Mouse (Mus musculus) kidney, adult 18-20 months (tissue): ENCODE results near the gene Hist2h2bb.
"Not testable (repeated sequence)": the region's sequence is repeated elsewhere in the genome, so short reads cannot be mapped to it uniquely, and the experiment has no call there.

Experiments used
- DNase-seq: peaks from one replicate; pipeline ENCODE4 v3.0.0; 2021

The Hist2h2bb gene

GRCm38 (mm10) chr3:96266132-96266710 lies 3.3 kb upstream of the Hist2h2bb start:
- DNase-seq: no peak

- no peak for DNase-seq
Observed at GRCm38 (mm10) chr3:96267541-96267940, 2.0 kb upstream of the Hist2h2bb start.

GRCm38 (mm10) chr3:96268051-96268775 lies 1.3 kb upstream of the Hist2h2bb start, which contains the start of gene Hist2h3b:
Gene Hist2h3b, plus strand, starts transcription at chr3:96268654.
- DNase-seq: peak; percentile 81

- DNase-seq: peak; percentile 33
Observed at GRCm38 (mm10) chr3:96268776-96269378, 675 bp upstream of the Hist2h2bb start.

GRCm38 (mm10) chr3:96273591-96274465 lies 4.3 kb downstream of the Hist2h2bb start:
- no peak for DNase-seq

- no peak for DNase-seq
Observed at GRCm38 (mm10) chr3:96277428-96277799, 7.9 kb downstream of the Hist2h2bb start.

- DNase-seq: peak; percentile 85
Observed at GRCm38 (mm10) chr3:96277800-96278624, 8.5 kb downstream of the Hist2h2bb start.

GRCm38 (mm10) chr3:96280660-96281059 lies 11.1 kb downstream of the Hist2h2bb start:
- no peak for DNase-seq

- DNase-seq: no peak
Observed at GRCm38 (mm10) chr3:96284457-96284856, 14.9 kb downstream of the Hist2h2bb start.

GRCm38 (mm10) chr3:96287334-96287733 lies 17.8 kb downstream of the Hist2h2bb start:
- DNase-seq: not testable (repeated sequence)

- DNase-seq: no peak
Observed at GRCm38 (mm10) chr3:96289201-96289600, 19.6 kb downstream of the Hist2h2bb start.

- not testable (repeated sequence) for DNase-seq
Observed at GRCm38 (mm10) chr3:96290727-96291126, 21.2 kb downstream of the Hist2h2bb start.

- no peak for DNase-seq
Observed at GRCm38 (mm10) chr3:96292641-96293040, 23.1 kb downstream of the Hist2h2bb start.

- no peak for DNase-seq
Observed at GRCm38 (mm10) chr3:96293368-96293767, 23.8 kb downstream of the Hist2h2bb start.

- no peak for DNase-seq
Observed at GRCm38 (mm10) chr3:96293787-96294186, 24.2 kb downstream of the Hist2h2bb start, which contains the start of gene Fcgr1. Gene Fcgr1, minus strand, starts transcription at chr3:96293969.

- DNase-seq: no peak
Observed at GRCm38 (mm10) chr3:96298360-96298759, 28.8 kb downstream of the Hist2h2bb start.

- DNase-seq: no peak
Observed at GRCm38 (mm10) chr3:96299562-96299961, 30.0 kb downstream of the Hist2h2bb start.

GRCm38 (mm10) chr3:96300706-96301529 lies 31.4 kb downstream of the Hist2h2bb start:
- DNase-seq: no peak

GRCm38 (mm10) chr3:96302076-96302475 lies 32.5 kb downstream of the Hist2h2bb start:
- DNase-seq: no peak

GRCm38 (mm10) chr3:96306506-96306905 lies 37.0 kb downstream of the Hist2h2bb start:
- no peak for DNase-seq

- no peak for DNase-seq
Observed at GRCm38 (mm10) chr3:96309441-96309840, 39.9 kb downstream of the Hist2h2bb start.
